Mouse (Mus musculus): ENCODE measurements around the gene Dedd2. TPM values are rescaled to one million over a fixed set of nuclear protein-coding genes. Genes with fewer than 3 reads are reported as not detected.

Dedd2 gene
- polyA plus RNA-seq, 1 experiment from 2014 or later, result 15.4 TPM

DNA sequence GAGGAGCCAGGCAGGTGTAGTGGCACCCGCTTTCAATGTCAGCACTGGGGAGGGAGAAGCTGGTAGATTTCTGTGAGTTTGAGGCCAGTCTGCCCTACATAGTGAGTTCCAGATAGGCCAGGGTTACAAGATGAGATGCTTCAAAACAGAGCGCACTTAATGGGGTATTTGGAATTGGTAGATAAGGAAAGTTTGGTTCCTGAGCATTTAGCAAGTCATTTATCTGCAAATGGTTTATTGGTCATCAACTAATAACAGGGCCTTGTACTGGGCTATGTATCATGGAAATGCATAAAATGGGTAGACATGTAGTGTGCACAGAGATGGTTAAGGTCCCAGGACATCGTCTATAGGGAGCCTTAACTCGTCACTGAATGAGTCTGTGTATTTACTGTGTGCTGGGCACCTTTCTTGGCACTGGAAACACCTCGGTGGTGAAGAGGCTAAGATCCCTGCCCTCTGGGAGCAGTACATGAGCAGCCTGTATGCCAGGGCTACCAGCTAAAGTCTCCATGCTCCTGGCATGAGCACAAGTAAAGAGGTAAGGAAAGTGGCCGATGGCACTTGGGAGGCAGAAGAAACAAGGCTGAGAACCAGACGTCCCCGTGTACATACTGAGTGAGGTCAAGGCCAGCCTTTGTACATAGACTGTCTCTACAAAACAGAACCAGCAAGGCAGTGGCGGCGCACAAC, 2.0 kb upstream of the Dedd2 start:
- Histone ChIP-seq H3K4me3 (peak overlapping the region; percentile 73), H3K9ac (peak overlapping the region; percentile 77), H3K4me1 (replicated peaks) (peaks cover 41% of the 10 kb centered on the region), H3K36me3 (peaks cover 42% of the 10 kb centered on the region), H3K27me3 (no peaks in the 10 kb centered on the region), H3K9me3 (no peaks in the 10 kb centered on the region), H3K27ac (no peak overlapping the region), H3K4me2 (peak overlapping the region; percentile 97)
- 89% methylated on average over 10 of the region's 10 CpGs for WGBS
- ATAC-seq (ENCODE audit: low FRiP score), result no peak

DNA sequence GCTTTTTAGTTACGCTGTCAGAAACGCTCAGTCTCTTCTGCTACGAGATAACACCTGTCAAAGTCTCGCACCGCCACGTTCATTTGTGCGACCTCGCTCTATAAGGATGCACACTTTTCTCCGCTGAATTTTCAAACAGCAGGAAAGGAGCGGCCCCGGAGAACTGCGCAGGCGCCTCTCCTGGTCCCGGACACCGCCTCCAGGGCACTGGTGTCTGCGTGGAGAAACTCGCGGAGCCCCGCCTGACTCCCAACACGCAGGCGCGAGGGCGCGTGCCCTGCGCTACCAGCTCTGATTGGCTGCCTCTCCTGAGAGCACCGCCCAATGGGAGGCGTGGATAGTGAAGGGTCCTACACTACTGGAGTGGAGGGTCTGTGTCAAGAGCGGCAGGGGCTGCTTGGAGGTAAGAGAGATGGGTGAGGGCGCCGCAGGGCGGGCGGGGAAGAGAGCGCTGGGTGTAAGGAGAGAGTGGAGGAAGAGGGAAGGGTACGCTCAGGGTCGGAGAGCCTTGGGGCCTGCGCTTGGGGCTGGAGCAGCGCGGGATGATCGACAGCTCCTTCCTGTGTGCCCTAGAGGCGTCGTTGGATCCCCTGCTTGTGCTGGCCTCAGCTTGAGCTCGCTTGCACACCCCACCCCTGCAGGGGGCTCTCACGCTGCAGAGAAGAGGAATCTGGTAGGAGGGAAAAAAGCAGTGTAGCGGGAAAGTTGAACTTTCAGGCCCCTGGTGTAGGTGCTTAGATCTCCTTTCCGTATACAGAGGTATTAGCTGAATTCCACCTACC, 878 bp upstream of the Dedd2 start, which contains the start of gene Zfp526:
Gene Zfp526 (plus strand): TSS at position 324 of the 782 bp plus-strand sequence.
- Histone ChIP-seq H3K27me3 (no peaks in the 10 kb centered on the region), H3K4me3 (peak within 1 kb of the TSS; percentile 73), H3K4me1 (replicated peaks) (peaks cover 43% of the 10 kb centered on the region), H3K9me3 (no peaks in the 10 kb centered on the region), H3K4me2 (peak within 1 kb of the TSS; percentile 97), H3K9ac (peak within 1 kb of the TSS; percentile 79), H3K36me3 (peaks cover 36% of the 10 kb centered on the region), H3K27ac (peak within 1 kb of the TSS; percentile 88)
- peak; percentile 95 for ATAC-seq (ENCODE audit: low FRiP score)
- under 1% methylated on average over 45 of the region's 45 CpGs for WGBS

DNA sequence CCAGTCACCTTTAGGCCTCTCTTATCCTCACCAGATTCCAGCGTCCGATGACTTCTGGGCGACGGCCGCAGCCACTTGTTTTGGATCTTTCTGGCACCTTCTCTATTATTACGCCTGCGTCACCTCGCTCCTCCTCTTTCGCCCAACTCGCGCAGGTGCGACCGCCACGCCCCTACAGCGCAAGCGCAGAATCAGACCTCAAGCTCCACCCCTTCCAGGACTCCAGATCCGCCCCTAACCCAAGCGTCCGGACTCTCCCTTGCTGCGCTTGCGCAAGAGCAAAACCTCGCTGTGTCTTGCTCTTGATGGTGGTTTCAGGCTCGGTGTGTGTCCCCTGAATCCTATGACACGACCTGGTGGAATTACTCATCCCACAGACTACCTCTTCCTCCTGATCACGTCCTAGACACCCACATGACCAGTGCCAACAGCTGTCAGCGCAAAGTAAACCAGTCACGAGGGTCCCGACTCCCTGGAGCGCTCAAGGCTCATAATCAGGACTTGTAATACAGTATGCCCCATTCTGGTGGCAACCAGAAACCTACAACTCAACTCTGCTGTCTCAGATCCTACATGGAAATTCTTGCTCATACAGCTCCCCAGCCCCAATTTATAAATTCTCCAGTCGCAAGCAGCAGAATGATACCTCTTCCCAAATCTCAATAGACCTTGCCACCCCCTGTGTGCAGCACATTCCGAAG, 509 bp downstream of the Dedd2 start:
- no peaks in the 10 kb centered on the region for H3K9me3 ChIP-seq
- H3K27me3 ChIP-seq, result no peaks in the 10 kb centered on the region
- 3% methylated on average over 31 of the region's 31 CpGs for WGBS
- ATAC-seq (ENCODE audit: low FRiP score), result peak; percentile 69
- H3K9ac ChIP-seq, result peak overlapping the region; percentile 79
- peak overlapping the region; percentile 73 for H3K4me3 ChIP-seq
- H3K4me2 ChIP-seq, result peak overlapping the region; percentile 97
- peaks cover 30% of the 10 kb centered on the region for H3K36me3 ChIP-seq
- H3K27ac ChIP-seq, result peak overlapping the region; percentile 80
- peaks cover 43% of the 10 kb centered on the region for H3K4me1 ChIP-seq (replicated peaks)

DNA sequence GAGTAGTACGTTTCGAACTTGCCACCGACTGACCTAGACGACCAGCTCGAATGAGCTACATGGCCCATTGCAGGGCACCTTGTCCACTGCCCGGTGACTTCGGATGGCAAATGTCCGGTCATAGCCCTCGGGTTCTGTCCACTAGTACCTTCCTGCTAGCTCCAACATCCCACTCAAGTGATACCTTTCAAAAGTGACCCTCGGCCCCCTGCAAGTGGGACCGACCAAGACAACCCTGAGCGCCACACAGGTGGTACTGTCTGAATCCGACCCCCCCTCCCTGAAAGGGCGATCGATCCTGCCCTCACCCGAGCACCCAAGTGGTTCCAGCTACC, 1.0 kb downstream of the Dedd2 start:
- H3K4me3 ChIP-seq, result peak overlapping the region; percentile 73
- peak overlapping the region; percentile 80; the same call in 1 of the 2 replicates for H3K27ac ChIP-seq
- H3K4me1 ChIP-seq (replicated peaks), result peaks cover 43% of the 10 kb centered on the region
- ATAC-seq (ENCODE audit: low FRiP score), result peak; percentile 36; the same call in 1 of the 2 replicates
- peak overlapping the region; percentile 79 for H3K9ac ChIP-seq
- no peaks in the 10 kb centered on the region for H3K27me3 ChIP-seq
- peak overlapping the region; percentile 97 for H3K4me2 ChIP-seq
- under 1% methylated on average over 16 of the region's 16 CpGs for WGBS
- H3K9me3 ChIP-seq, result no peaks in the 10 kb centered on the region
- H3K36me3 ChIP-seq, result peaks cover 28% of the 10 kb centered on the region

DNA sequence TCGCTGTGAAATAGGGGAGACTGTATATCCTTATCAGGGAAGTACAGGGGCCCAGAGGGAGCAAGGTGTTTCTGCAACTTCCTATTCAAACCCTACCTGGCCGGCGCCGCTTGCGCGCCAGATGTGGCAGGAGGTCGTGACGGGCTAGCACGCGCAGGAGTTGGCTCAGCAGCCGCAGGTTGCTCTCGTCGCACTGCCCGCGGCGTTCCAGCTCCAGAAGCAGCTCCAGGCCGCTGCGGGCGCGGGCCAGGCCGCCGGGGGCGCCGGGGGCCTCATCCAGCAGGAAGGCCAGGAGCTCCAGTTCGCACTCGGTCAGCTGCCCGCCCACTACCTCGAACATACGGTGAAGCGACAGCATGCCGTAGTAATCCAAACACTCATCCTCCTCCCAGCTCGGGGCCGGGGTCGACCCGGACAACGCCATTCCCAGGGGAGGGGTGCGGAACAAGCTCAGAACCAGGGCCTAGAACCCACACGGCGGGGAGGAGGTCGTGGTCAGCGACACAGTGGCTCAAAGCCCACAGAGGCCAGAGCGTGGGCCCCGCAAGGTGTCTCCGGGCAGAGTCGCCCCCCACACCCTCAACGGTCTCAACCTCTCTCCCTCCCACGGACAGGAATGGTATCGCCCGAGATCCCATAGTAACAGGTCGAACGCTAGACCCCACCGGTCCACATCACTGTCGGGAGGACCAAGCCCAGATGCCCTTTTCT, 1.6 kb downstream of the Dedd2 start:
- WGBS, result under 1% methylated on average over 53 of the region's 53 CpGs
- Histone ChIP-seq H3K27ac (peak overlapping the region; percentile 80), H3K9ac (peak overlapping the region; percentile 79), H3K4me3 (peak overlapping the region; percentile 73), H3K27me3 (no peaks in the 10 kb centered on the region), H3K4me1 (replicated peaks) (peaks cover 43% of the 10 kb centered on the region), H3K4me2 (peak overlapping the region; percentile 97), H3K9me3 (no peaks in the 10 kb centered on the region), H3K36me3 (peaks cover 28% of the 10 kb centered on the region)
- ATAC-seq (ENCODE audit: low FRiP score), result peak; percentile 15

DNA sequence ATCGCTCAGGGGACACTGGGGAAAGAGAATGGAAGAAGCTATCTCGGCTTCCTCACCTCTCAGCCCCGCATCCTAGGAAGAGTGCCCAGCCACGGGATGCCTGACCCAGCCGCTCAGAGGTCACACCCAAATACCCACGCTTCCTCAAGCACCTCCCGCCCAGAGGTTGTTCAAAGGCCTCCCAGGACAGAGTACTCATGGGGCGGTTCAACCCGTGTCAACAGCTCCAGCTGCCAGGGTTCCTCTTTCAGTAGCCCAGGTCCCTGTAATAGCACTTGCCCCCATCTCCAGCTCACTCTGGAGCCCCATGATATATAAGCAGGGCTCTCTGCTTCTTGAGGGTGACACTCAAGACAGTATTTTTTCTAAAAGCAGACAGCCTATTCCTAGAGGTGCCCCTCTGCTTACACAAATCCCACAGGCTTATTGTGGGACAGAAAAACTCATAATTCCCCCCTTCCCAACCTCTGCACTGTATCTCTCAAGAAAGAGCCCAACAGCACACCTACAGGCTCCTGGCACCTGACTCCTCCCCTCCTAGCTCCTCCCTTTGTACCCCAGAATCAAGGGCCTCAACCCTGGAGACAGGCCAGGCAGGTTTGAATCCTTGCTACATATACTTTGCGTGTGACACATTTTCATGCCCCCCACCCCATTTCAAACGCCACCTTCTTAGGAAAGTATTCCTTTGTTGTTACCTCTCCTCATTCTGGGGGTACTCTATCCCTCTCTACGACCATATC, 2.6 kb downstream of the Dedd2 start:
- Histone ChIP-seq H3K27me3 (no peaks in the 10 kb centered on the region), H3K9me3 (no peaks in the 10 kb centered on the region), H3K4me3 (peak overlapping the region; percentile 73), H3K36me3 (peaks cover 30% of the 10 kb centered on the region), H3K27ac (no peak overlapping the region), H3K9ac (peak overlapping the region; percentile 79), H3K4me2 (peak overlapping the region; percentile 97), H3K4me1 (replicated peaks) (peaks cover 43% of the 10 kb centered on the region)
- no peak for ATAC-seq (ENCODE audit: low FRiP score)
- WGBS, result 75% methylated on average over 12 of the region's 12 CpGs

DNA sequence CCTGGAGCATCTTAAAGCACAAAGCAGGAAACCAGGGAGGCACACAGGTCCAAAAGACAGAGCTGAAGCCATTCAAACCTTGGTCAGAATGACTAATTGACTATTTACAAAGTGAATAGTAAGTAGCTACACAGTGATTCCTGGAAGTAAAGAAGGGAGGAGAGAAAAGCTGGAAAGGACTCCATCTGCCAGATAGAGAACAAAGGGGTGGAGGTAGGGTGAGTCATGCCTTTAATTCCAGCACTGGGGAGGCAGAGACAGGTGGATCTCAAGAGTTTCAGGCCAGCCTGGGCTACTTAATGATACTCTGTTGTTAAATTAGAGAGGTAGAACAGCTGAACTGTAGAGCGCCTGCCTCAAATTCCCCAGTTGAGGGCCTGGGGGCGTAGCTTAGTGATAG, 6.2 kb downstream of the Dedd2 start:
- no peak overlapping the region for H3K4me3 ChIP-seq
- ATAC-seq (ENCODE audit: low FRiP score), result no peak
- H3K36me3 ChIP-seq, result peaks cover 64% of the 10 kb centered on the region
- no peak overlapping the region for H3K4me2 ChIP-seq
- WGBS, result 92% methylated on average over 2 of the region's 2 CpGs
- peaks cover 19% of the 10 kb centered on the region for H3K4me1 ChIP-seq (replicated peaks)
- no peaks in the 10 kb centered on the region for H3K27me3 ChIP-seq
- no peaks in the 10 kb centered on the region for H3K9me3 ChIP-seq
- no peak overlapping the region for H3K27ac ChIP-seq
- no peak overlapping the region for H3K9ac ChIP-seq

DNA sequence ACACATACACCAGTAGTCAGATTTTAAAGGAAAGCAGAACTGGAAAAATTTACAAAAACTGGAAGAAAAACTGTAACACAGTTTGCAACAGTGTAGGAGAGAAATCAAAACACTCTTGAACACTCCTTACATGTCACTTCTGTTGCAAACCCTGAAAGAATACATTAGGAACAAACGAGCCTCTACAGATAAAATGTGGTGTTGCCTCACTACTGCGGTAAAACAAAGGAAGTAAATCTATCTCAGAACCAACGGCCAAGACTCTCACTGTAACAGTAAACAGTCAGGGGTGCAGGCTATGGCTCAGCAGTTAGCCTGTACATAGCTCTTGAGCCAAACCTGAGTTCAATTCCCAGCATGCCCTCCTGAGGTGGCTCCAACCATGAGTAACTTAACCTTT, 7.3 kb downstream of the Dedd2 start:
- no peaks in the 10 kb centered on the region for H3K9me3 ChIP-seq
- peaks cover 75% of the 10 kb centered on the region for H3K36me3 ChIP-seq
- H3K9ac ChIP-seq, result no peak overlapping the region
- no peak overlapping the region for H3K4me3 ChIP-seq
- H3K27me3 ChIP-seq, result no peaks in the 10 kb centered on the region
- no peak for ATAC-seq (ENCODE audit: low FRiP score)
- no peak overlapping the region for H3K27ac ChIP-seq
- peaks cover 8% of the 10 kb centered on the region for H3K4me1 ChIP-seq (replicated peaks)
- H3K4me2 ChIP-seq, result no peak overlapping the region
- 82% methylated on average over 3 of the region's 3 CpGs for WGBS

DNA sequence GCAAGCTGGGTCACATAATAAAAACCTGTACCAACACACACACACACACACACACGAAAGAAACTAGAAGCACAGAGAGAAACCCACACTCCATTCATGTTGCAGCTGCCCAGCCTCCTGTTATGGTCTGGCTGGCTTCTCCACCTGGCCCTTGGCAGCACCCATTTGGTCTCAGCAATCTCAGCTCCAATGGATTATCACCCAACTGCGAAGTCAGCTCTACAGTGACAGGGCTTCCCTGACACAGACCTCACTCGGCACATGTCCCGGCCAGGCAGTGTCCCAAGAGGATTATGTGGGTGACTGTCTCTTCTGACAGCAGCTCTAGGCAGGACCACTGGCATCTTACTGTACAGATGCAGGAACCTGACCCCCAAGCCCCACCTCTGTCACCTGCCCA, 9.9 kb downstream of the Dedd2 start:
- ATAC-seq (ENCODE audit: low FRiP score), result no peak
- Histone ChIP-seq H3K4me2 (no peak overlapping the region), H3K4me1 (replicated peaks) (no peaks in the 10 kb centered on the region), H3K9ac (no peak overlapping the region), H3K27ac (no peak overlapping the region), H3K9me3 (no peaks in the 10 kb centered on the region), H3K27me3 (no peaks in the 10 kb centered on the region), H3K4me3 (no peak overlapping the region), H3K36me3 (peaks cover 81% of the 10 kb centered on the region)
- 88% methylated on average over 4 of the region's 4 CpGs for WGBS

DNA sequence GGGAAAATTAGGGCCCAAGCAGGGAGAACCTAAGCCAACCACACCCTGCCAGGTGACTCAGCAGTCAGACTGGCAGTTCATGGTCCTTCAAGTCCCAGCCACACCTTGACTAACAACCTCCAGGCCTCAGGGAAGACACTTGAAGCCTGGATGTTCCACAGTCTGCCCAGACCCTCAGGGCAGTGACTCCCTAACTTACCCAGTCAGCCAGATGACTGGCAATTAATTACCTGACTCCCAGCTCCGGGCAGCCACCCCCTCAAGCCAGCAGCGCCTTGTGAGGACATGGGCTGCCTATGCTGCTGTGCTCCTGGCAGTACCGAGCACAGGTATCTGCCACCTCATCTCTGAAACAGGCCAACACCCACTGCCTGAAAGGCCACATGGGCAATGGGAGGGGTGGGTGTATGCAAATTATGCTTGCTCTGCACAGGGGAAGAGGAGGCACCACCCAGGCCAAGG, 11.2 kb downstream of the Dedd2 start:
- H3K4me3 ChIP-seq, result no peak overlapping the region
- no peak overlapping the region for H3K27ac ChIP-seq
- H3K9me3 ChIP-seq, result no peaks in the 10 kb centered on the region
- H3K9ac ChIP-seq, result no peak overlapping the region
- H3K4me1 ChIP-seq (replicated peaks), result no peaks in the 10 kb centered on the region
- no peaks in the 10 kb centered on the region for H3K27me3 ChIP-seq
- H3K36me3 ChIP-seq, result peaks cover 82% of the 10 kb centered on the region
- 75% methylated on average over 3 of the region's 3 CpGs for WGBS
- no peak overlapping the region for H3K4me2 ChIP-seq
- ATAC-seq (ENCODE audit: low FRiP score), result no peak

DNA sequence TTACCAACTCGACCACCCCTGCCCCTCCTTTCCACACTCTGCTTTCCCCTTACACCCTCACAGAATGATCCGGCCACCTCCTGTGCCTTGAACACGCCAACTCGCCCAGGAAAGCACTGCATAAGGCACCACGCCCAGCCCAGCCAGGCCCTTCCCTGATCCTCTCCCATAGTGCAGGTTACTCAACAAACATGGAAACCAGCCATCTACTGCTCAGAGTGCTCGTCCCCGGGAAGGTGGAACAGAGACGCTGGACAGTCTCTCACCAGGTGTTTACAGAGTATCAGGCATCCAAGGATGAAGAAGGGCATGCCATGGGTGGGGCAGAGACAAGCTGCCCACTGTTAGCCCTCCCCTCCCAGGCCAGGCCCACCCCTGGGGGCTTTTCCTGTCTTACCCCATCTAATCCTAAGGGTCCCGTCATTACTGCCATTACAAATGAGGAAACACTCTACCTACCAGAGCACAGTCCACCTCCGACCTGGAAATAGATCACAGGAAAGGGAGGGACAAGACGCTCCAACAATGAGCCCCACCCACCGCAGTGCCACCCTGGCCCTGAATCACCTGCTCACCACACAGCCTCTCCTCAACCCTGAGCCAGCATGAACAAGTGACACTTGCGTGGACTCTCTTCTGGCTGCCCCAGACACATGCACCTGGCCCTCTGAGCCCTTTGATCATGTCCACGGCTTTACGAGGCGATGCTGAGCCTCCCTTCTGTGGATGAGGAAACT, 14.2 kb downstream of the Dedd2 start:
- H3K27me3 ChIP-seq, result no peaks in the 10 kb centered on the region
- no peak overlapping the region for H3K4me3 ChIP-seq
- no peak overlapping the region for H3K27ac ChIP-seq
- 92% methylated on average over 16 of the region's 16 CpGs for WGBS
- H3K4me2 ChIP-seq, result no peak overlapping the region
- H3K9me3 ChIP-seq, result no peaks in the 10 kb centered on the region
- peaks cover 88% of the 10 kb centered on the region for H3K36me3 ChIP-seq
- no peaks in the 10 kb centered on the region for H3K4me1 ChIP-seq (replicated peaks)
- H3K9ac ChIP-seq, result no peak overlapping the region
- no peak for ATAC-seq (ENCODE audit: low FRiP score)

Measured in hindbrain, embryonic 13.5 days (tissue).